Mouse (Mus musculus): ENCODE measurements around the gene H2afv. TPM values are rescaled to one million over a fixed set of nuclear protein-coding genes. Genes with fewer than 3 reads are reported as not detected.

H2afv gene
- polyA plus RNA-seq, 1 experiment, result 106 TPM

DNA sequence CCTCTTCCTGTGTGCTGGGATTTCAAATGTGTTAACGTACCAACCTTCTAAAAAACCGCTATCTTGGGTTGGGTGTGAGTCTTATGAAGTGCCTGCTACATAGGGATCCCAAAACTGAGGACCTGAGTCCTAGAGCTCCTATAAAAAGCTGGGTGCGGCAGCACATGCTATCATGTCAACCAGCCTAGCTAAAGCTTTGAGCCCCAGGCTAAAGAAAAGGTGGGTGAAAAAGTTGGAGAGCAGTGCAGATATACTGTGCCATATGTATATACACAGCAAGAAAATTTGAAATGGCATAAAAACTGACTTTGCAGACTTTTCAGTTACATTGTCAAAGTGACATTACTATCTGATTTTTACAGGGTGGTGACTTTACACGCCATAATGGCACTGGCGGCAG, 25.5 kb downstream of the H2afv start:
- 80% methylated on average over 5 of the region's 5 CpGs for WGBS

DNA sequence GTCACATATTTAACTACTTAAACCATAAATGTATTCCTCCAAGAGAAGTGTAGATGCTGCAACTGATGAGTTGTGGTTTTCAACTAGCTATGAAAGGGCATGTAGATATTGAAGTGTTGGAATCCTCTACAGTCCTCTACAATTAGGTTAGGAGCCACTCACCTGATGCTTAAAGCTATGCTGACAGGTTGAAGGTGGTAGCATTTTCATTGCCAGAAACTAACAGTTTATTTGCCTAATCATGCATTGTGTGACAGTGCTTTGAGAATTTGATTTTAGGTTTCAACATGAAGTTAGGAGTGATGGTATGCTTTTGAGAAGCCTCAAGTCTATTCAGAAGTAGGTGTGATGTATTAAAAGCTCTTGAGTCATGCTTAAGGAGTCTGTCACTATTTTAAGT, 26.8 kb downstream of the H2afv start:
- no peak for DNase-seq
- Histone ChIP-seq H3K4me3 (replicated peaks; ENCODE audit: insufficient read depth, low read depth, low read length) (no peak overlapping the region), H3K27me3 (ENCODE audit: control insufficient read depth, insufficient read depth, low read length) (no peaks in the 10 kb centered on the region), H3K27ac (ENCODE audit: insufficient read depth, low read length) (no peak overlapping the region), H3K4me1 (ENCODE audit: control insufficient read depth, insufficient read depth, low read length) (peaks cover 5% of the 10 kb centered on the region; the same call in 1 of the 2 replicates)
- TF ChIP-seq POLR2A (IDR thresholded peaks at IDR 0.05; ENCODE audit: borderline replicate concordance, insufficient read depth, low read length) (no peak), CTCF (IDR thresholded peaks at IDR 0.05; ENCODE audit: borderline replicate concordance, insufficient read depth, low read depth, low read length) (no peak)

More for the DNA sequence above, 25.5 kb downstream of the H2afv start:
- Histone ChIP-seq H3K4me3 (replicated peaks; ENCODE audit: insufficient read depth, low read depth, low read length) (no peak overlapping the region), H3K27ac (ENCODE audit: insufficient read depth, low read length) (no peak overlapping the region), H3K27me3 (ENCODE audit: control insufficient read depth, insufficient read depth, low read length) (no peaks in the 10 kb centered on the region), H3K4me1 (ENCODE audit: control insufficient read depth, insufficient read depth, low read length) (peaks cover 5% of the 10 kb centered on the region; the same call in 1 of the 2 replicates)
- DNase-seq, result no peak
- TF ChIP-seq POLR2A (IDR thresholded peaks at IDR 0.05; ENCODE audit: borderline replicate concordance, insufficient read depth, low read length) (no peak), CTCF (IDR thresholded peaks at IDR 0.05; ENCODE audit: borderline replicate concordance, insufficient read depth, low read depth, low read length) (no peak)

DNA sequence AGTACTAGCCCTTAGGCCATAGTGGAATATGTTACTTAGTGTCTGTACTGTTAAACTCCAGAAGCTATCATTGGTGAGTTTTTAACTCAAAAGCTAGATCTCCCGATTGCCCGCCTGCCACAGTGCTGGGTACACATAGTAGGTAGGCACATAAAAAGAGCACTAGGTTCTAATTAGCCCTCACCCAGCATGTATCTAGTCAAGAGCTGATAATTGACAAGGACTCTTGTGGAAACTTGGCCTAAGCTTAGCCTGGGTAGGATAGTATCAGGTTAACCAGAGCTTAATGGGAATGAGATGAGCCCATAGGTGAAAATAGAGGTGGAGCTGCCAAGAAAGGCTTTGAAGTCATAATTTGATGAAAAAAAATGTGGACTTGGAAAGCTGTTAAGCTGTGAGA, 27.2 kb downstream of the H2afv start:
- Histone ChIP-seq H3K4me1 (ENCODE audit: control insufficient read depth, insufficient read depth, low read length) (peaks cover 5% of the 10 kb centered on the region; the same call in 1 of the 2 replicates), H3K27ac (ENCODE audit: insufficient read depth, low read length) (no peak overlapping the region), H3K27me3 (ENCODE audit: control insufficient read depth, insufficient read depth, low read length) (no peaks in the 10 kb centered on the region), H3K4me3 (replicated peaks; ENCODE audit: insufficient read depth, low read depth, low read length) (peak overlapping the region; percentile 47)
- no peak for TF ChIP-seq POLR2A (IDR thresholded peaks at IDR 0.05; ENCODE audit: borderline replicate concordance, insufficient read depth, low read length)
- TF ChIP-seq CTCF (IDR thresholded peaks at IDR 0.05; ENCODE audit: borderline replicate concordance, insufficient read depth, low read depth, low read length), result no peak
- WGBS, result 23% methylated on average over 2 of the region's 2 CpGs
- DNase-seq, result peak in 1 of 2 experiments; percentile 6

DNA sequence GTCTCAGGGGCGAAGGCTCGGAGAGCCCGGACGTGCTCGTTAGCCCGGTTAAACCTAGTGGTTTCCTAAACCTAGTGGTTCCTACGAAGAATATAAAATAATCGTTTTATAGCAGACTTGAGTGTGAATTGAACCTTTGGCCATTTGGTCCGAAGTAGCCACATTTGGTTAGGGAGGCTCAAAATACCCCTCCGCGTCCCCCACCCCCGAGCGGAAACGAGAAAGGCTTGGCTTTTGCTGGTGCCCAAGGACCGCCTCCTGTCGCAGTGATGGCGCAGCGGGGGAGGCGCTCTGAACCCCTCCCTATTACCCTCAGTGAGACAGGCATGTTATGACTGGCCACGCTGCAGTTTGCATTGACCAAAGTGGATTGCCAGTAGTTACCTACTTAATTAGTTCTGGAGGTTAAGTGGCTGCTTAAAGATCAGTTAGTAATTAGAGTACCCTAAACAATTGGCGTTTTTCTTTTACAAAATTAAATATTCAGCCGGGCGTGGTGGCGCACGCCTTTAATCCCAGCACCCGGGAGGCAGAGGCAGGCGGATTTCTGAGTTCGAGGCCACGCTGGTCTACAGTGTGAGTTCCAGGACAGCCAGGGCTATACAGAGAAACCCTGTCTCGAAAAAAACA, 27.7 kb downstream of the H2afv start:
- peak overlapping the region; percentile 83 for H3K4me3 ChIP-seq (replicated peaks; ENCODE audit: insufficient read depth, low read depth, low read length)
- under 1% methylated on average over 30 of the region's 30 CpGs for WGBS
- DNase-seq, result peak; percentile 83 to 86
- peaks cover 5% of the 10 kb centered on the region; the same call in 1 of the 2 replicates for H3K4me1 ChIP-seq (ENCODE audit: control insufficient read depth, insufficient read depth, low read length)
- TF ChIP-seq POLR2A (IDR thresholded peaks at IDR 0.05; ENCODE audit: borderline replicate concordance, insufficient read depth, low read length) (no peak), CTCF (IDR thresholded peaks at IDR 0.05; ENCODE audit: borderline replicate concordance, insufficient read depth, low read depth, low read length) (no peak)
- peak overlapping the region; percentile 79 for H3K27ac ChIP-seq (ENCODE audit: insufficient read depth, low read length)
- no peaks in the 10 kb centered on the region for H3K27me3 ChIP-seq (ENCODE audit: control insufficient read depth, insufficient read depth, low read length)

- under 1% methylated on average over 93 of the region's 102 CpGs for whole genome bisulfite sequencing
- TF ChIP-seq CTCF (IDR thresholded peaks at IDR 0.05; ENCODE audit: borderline replicate concordance, insufficient read depth, low read depth, low read length) (no peak), POLR2A (IDR thresholded peaks at IDR 0.05; ENCODE audit: borderline replicate concordance, insufficient read depth, low read length) (peak; percentile 92)
- H3K27me3 ChIP-seq (ENCODE audit: control insufficient read depth, insufficient read depth, low read length), result no peaks in the 10 kb centered on the region
- peak; percentile 98 to 100 for DNase-seq
- H3K4me1 ChIP-seq (ENCODE audit: control insufficient read depth, insufficient read depth, low read length), result peaks cover 5% of the 10 kb centered on the region; the same call in 1 of the 2 replicates
- H3K27ac ChIP-seq (ENCODE audit: insufficient read depth, low read length), result peak overlapping the region; percentile 100
- peak overlapping the region; percentile 95 for H3K4me3 ChIP-seq (replicated peaks; ENCODE audit: insufficient read depth, low read depth, low read length)
Measured at GRCm38 (mm10) chr11:6415551-6416404, 28.5 kb downstream of the H2afv start.

DNA sequence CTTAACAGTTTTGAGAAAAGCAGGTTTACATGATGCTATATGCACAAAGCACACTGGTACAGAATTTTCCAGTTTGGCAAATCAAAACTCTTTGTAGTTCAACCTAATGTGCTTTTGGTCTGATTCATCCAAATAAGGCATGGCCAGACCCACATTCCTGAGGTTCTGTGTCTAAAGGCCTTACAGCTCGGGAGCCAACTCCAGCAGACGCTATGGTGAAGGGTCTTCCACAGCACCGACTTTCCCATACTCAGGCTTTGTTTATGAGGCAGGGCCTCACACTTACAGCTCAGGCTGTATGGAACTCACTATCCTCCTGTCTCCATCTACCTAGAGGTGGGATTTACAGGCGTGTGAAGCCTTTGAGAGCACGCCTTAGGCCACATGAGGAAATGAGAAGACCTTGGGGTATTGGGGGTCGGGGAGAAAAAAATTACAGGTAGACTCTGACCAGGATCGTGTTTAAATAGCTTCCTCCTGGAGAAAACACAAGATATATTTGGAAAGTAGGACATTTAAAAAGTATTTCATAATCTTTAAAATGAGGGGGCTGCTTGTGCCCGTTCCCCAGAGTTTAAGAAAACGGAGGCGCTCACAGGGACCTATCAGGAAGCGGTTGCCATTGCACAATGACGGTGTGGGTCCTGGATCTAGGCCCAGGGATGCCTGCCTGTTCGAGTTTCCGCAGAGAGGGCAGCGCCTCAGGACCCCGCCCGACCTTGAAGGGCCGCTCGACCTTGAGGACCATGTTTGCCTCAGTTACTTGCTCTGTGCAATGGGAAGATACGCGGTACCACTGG, 29.3 kb downstream of the H2afv start, which contains the start of gene Ppia:
Ppia (plus strand) TSS at position 693 of the 800 bp plus-strand sequence.
- H3K4me1 ChIP-seq (ENCODE audit: control insufficient read depth, insufficient read depth, low read length), result peaks cover 5% of the 10 kb centered on the region; the same call in 1 of the 2 replicates
- peak in 1 of 2 experiments; percentile 32 for DNase-seq
- H3K27me3 ChIP-seq (ENCODE audit: control insufficient read depth, insufficient read depth, low read length), result no peaks in the 10 kb centered on the region
- 16% methylated on average over 21 of the region's 21 CpGs for WGBS
- H3K27ac ChIP-seq (ENCODE audit: insufficient read depth, low read length), result peak within 1 kb of the TSS; percentile 100
- no peak for TF ChIP-seq CTCF (IDR thresholded peaks at IDR 0.05; ENCODE audit: borderline replicate concordance, insufficient read depth, low read depth, low read length)
- TF ChIP-seq POLR2A (IDR thresholded peaks at IDR 0.05; ENCODE audit: borderline replicate concordance, insufficient read depth, low read length), result no peak
- H3K4me3 ChIP-seq (replicated peaks; ENCODE audit: insufficient read depth, low read depth, low read length), result peak within 1 kb of the TSS; percentile 95

- WGBS, result 90% methylated on average over 12 of the region's 12 CpGs
Measured at GRCm38 (mm10) chr11:6413264-6413663, 31.0 kb downstream of the H2afv start.

More at GRCm38 (mm10) chr11:6413264-6413663, 31.0 kb downstream of the H2afv start:
- Histone ChIP-seq H3K27ac (ENCODE audit: insufficient read depth, low read length) (no peak overlapping the region), H3K4me3 (replicated peaks; ENCODE audit: insufficient read depth, low read depth, low read length) (no peak overlapping the region), H3K4me1 (ENCODE audit: control insufficient read depth, insufficient read depth, low read length) (peaks cover 5% of the 10 kb centered on the region; the same call in 1 of the 2 replicates), H3K27me3 (ENCODE audit: control insufficient read depth, insufficient read depth, low read length) (no peaks in the 10 kb centered on the region)
- TF ChIP-seq CTCF (IDR thresholded peaks at IDR 0.05; ENCODE audit: borderline replicate concordance, insufficient read depth, low read depth, low read length), result no peak
- TF ChIP-seq POLR2A (IDR thresholded peaks at IDR 0.05; ENCODE audit: borderline replicate concordance, insufficient read depth, low read length), result no peak
- DNase-seq, result no peak
